Mouse (Mus musculus): ENCODE results near the gene Sv2a.
"Not testable (repeated sequence)": the region's sequence is repeated elsewhere in the genome, so short reads cannot be mapped to it uniquely, and the experiment has no call there.

Sv2a gene

GRCm38 (mm10) chr3:96219191-96219641, 38.3 kb downstream of the Sv2a start:
- CTCF ChIA-PET, result interaction anchor here (0.6 to 1.3 kb wide), 3 partner anchors 20 to 129 kb away, joined by 3 read pairs; no protein-coding TSS in a partner anchor

DNA sequence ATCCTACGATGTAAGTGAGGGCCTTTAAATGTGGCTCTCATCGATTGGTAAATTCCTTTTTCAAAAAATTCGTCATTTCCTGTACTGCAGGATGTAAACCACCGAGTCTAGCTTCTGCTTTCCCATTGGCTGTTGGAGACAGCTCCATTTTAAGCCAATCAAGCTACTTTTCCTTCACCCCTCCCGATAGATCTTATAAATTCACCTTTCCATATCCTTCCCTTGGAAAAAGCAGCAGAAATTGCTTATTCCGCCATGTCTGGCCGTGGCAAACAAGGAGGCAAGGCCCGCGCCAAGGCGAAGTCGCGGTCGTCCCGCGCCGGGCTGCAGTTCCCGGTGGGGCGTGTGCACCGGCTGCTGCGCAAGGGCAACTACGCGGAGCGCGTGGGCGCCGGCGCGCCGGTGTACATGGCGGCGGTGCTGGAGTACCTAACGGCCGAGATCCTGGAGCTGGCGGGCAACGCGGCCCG, 38.7 kb downstream of the Sv2a start, which contains the start of the genes Bola1 and Hist2h2ab:
TSS of gene Bola1 (minus strand) at position 49 of the 470 bp plus-strand sequence.
TSS of gene Hist2h2ab (plus strand) at position 205 of the 470 bp plus-strand sequence.
- CTCF ChIA-PET, result interaction anchor here (0.5 kb wide), 1 partner anchor 23 kb away, joined by 9 read pairs; no protein-coding TSS in a partner anchor

- CTCF ChIA-PET, result interaction anchor here (0.5 kb wide), 1 partner anchor 23 kb away, joined by 9 read pairs; no protein-coding TSS in a partner anchor
Measured at GRCm38 (mm10) chr3:96220131-96220764, 39.3 kb downstream of the Sv2a start.

DNA sequence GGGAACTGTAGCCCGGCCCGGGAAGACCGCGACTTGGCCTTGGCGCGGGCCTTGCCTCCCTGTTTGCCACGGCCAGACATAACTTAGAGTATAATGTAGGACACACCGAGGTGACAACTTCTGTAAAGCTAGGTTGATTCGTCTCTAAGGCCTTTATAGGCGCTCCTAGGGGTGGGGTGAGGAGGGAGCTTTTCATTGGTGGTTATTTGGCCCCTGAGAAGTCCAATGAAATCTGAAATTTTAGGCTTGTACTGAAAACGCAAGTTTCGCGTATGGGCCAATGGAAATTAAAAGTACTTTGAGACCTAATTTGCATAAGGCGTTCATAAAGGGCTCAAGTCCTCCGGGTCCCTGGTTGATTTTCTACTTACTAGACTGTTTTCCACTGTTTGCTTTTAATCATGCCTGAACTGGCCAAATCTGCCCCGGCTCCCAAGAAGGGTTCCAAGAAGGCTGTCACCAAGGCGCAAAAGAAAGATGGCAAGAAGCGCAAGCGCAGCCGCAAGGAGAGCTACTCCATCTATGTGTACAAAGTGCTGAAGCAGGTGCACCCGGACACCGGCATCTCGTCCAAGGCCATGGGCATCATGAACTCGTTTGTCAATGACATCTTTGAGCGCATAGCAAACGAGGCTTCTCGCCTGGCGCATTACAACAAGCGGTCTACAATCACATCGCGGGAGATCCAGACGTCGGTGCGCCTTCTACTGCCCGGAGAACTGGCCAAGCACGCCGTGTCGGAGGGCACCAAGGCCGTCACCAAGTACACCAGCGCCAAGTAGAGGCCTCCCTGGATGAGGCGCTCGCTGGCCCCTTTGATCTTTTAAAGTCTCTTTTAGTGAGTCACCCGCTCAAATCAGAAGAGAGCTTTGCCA, 40.1 kb downstream of the Sv2a start, which contains the start of the genes Hist2h2ac and Hist2h2be:
TSS of gene Hist2h2ac (minus strand) at position 116 of the 875 bp plus-strand sequence.
TSS of gene Hist2h2be (plus strand) at position 355 of the 875 bp plus-strand sequence.
- CTCF ChIA-PET, result no interaction called here

GRCm38 (mm10) chr3:96221640-96222038, 40.7 kb downstream of the Sv2a start:
- CTCF ChIA-PET, result no interaction called here

DNA sequence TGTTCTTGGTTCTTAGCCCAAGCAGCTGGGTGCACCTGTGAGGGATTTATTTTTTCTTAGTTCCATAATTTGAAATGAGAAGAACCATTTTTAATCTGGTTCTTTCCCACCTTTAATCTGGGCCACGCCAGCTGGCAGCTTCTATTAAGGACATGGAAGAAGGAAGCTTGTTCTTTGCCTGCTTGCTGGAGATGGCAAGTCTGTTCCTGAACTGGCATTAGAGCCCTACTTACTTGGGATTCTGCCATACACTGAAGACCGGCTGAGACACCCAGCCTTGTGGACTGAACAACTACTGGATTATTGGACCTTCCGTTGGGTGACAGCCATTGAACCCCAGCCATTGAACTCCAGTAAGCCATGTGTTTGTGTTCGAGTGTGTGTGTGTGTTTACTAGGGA, 41.8 kb downstream of the Sv2a start:
- CTCF ChIA-PET, result interaction anchor here (0.8 to 1.0 kb wide), 2 partner anchors 11 to 272 kb away, joined by 4 to 6 read pairs; no protein-coding TSS in a partner anchor

DNA sequence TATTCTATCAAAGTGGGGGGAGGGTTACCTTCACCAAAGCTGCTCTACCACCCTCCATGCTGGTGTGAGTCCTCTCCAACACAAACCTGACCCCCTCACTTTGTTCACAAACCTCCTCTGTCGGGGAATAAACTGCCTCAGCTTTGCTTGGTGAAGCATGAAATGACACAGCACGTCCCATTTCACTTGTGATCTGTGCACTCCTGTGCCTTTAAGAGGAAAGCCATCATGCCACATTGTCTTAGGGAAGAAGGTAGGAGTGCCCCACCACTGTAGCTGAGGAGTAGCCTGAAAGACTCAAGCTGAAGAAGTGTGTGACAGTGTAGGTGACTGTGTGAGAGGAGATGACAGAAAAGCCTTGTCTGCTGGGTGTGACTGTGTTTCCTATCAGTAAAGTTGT, 44.5 kb downstream of the Sv2a start:
- CTCF ChIA-PET, result no interaction called here

- CTCF ChIA-PET, result no interaction called here
Measured at GRCm38 (mm10) chr3:96226695-96227648, 46.0 kb downstream of the Sv2a start.

DNA sequence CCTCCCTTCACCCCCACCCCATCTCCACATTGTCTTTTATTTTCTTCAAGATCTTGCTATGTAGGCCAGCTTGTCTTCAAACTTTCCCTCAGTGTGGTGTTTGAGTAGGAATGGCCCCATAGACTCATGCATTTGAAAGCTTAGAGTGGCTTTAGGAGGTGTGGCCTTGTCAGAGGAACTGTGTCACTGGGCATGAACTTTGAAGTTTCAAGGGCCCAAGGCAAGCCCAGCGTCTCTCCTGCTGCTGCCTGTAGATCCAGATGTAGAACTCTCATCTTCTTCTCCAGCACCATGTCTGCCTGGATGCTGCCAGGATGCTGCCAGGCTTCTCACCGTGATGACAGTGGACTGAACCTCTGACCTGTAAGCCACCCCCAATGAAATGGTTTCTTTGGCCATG, 47.9 kb downstream of the Sv2a start:
- CTCF ChIA-PET, result no interaction called here

DNA sequence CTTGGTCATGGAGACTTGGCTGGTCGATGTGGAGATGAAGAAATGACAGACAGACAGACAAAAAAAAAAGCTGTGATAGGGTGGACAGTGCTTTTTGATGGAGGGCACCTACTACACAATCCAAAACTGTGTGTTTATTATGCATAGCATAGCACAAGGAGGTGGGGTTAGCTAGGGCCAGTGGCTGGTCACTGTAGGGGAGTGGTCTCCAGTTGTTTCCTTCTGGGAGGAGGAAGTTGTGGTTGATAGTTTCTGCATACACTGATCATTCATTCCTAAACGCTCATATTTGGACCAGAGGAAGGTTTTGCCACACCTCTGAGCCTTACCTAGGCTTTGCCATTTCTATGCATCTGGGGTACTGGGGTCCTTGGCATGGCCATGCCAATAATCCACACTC, 49.5 kb downstream of the Sv2a start:
- CTCF ChIA-PET, result no interaction called here

- CTCF ChIA-PET, result no interaction called here
Measured at GRCm38 (mm10) chr3:96230910-96231757, 50.2 kb downstream of the Sv2a start.

- CTCF ChIA-PET, result no interaction called here
Measured at GRCm38 (mm10) chr3:96231758-96232120, 50.8 kb downstream of the Sv2a start.

DNA sequence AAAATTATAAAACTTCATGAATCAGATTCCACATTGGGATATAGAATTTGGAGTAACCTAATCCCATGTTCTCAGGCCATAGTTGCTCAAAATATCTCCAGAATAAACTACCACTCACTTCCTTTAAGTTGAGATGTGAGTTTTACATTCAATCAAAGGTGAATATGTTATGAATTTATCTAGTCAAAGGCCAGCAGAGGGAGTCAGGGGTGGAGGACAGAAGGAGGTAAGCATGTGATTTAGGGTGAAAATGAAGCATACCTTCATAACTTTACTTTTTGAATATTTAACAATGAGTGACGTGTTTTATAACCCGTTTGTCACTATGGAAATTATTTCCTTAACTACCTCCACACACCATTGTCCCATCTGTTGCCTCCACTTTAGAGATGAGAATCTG, 54.0 kb downstream of the Sv2a start:
- CTCF ChIA-PET, result interaction anchor here (0.9 kb wide), 1 partner anchor 26 kb away, joined by 3 read pairs; no protein-coding TSS in a partner anchor

DNA sequence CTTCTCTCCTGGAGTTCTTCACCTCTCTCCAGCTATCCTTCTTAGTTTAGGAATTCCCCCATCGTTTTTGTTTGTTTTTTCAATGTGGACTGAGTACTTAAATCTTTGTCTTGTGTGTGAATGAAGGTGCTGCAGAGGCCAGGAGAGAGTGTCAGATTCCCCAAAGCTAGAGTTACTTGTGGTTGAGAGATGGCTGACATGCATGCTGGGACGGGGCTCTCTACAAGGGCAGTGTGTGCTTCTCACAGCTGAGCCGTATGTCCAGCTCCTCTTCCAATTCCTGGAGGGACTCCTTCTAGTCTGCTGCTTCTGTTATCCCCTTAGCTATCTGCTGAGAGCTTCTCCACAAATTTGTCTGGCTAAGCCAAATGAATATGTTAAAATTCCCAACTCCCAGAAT, 54.9 kb downstream of the Sv2a start:
- CTCF ChIA-PET, result interaction anchor here (0.7 to 1.5 kb wide), 2 partner anchors 26 to 43 kb away, joined by 3 to 5 read pairs; no protein-coding TSS in a partner anchor

DNA sequence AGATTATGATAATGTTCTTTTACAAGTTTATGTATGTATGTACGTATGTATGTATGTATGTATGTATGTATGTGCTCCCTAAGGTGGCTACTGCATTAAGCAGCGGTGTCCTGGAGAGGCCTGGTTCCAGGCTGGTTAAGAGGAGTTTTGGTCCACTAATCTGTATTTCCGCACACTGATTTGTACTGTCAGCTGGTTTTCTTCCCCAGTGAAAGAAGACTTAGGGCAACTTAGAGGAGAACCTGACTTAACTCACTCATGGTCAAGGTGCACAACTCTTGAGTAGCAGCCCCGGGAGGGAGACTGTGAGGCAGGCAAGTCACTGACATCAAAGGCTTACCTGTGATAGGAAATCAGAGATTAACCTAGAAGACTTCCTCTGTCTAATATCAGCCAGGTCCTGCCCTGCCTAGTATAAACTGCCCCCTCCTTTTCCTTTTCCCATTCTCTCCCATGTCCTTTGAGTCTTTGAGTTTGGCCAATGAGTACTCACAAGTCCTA, 55.9 kb downstream of the Sv2a start:
- CTCF ChIA-PET, result interaction anchor here (0.6 to 1.5 kb wide), 4 partner anchors 23 to 376 kb away, joined by 3 to 4 read pairs (median 4); no protein-coding TSS in a partner anchor

DNA sequence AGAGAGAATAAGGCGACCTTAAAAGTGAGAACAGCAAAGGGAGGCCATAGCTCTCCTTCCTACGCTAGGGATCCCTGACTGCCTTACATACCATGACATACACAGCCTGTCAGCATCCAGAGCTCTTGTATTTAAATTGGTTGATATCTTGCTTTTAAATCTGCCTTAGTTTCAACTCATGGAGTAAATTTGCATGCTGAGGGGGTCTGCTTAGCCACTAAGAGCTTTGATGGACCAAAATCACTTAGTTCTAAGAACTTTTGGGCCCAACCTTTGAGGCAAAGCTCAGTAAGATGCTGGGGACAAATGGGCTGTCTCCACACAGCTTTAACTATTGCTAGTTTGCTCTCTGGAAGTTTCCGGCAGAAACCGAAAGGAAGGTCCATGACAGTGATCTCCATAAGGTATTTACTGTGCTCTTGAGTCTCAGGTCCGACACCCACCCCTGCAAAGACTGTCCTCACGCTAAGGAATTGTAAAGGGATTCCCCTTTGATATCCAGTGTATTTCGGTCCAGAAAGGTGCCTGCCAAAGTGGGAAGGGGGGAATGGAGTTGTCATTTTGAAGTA, 56.5 kb downstream of the Sv2a start:
- CTCF ChIA-PET, result interaction anchor here (0.6 to 1.5 kb wide), 3 partner anchors 24 to 90 kb away, joined by 3 to 4 read pairs (median 4); no protein-coding TSS in a partner anchor

- CTCF ChIA-PET, result interaction anchor here (0.6 to 0.9 kb wide), 2 partner anchors 45 to 90 kb away, joined by 4 read pairs; no protein-coding TSS in a partner anchor
Measured at GRCm38 (mm10) chr3:96237904-96238511, 57.1 kb downstream of the Sv2a start.

GRCm38 (mm10) chr3:96238954-96239793, 58.2 kb downstream of the Sv2a start, which contains the start of gene Hist2h3c2:
TSS of gene Hist2h3c2 (minus strand) at chr3:96239127.
- CTCF ChIA-PET, result not testable (repeated sequence)
